Mouse (Mus musculus): ENCODE measurements around the gene Kbtbd12. TPM values are rescaled to one million over a fixed set of nuclear protein-coding genes. Genes with fewer than 3 reads are reported as not detected.
A peak's percentile ranks its signal among the peaks of the same experiment; 100 is the strongest.

Kbtbd12 gene
- polyA plus RNA-seq, 2 experiments from 2014 or later, result not detected

DNA sequence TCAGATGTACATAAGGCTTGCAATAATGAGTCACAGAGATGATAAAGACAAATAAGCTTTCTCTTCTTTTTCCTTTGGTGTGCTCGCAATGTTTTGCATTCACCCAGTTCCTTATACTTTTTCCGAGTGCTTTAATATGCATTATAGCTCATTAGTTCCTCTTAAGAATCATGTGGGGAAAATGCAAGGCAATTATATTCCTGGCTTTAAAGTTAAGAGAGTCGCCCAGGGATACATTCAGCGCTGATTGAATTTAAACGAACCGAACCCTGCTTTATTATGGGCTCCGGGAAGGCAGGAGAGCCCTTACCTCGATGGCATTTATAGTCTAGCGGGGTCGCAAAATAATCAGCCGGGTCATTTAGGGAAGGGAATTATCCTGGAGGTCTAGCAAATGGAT lies 10.8 kb downstream of the Kbtbd12 start:
- ATAC-seq, result no peak

DNA sequence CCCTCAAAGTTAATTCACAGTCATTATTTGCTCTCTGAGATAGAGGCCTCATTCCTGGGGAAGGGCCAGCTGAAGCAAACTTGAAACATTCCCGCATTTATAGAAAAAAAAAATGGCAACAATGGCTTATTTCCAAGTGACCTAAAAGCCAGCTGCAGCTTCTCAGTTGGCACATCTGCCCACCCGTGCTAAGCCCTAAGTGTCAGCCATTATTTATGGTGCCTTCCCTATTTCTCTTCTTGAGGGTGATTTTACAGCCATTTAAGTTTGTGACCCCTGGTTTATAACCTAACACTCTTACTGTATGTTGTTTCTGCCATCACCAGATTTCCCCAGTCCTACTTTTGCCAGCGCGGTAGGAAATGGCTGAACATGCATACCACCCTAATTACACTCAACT lies 11.3 kb downstream of the Kbtbd12 start:
- ATAC-seq, result no peak

DNA sequence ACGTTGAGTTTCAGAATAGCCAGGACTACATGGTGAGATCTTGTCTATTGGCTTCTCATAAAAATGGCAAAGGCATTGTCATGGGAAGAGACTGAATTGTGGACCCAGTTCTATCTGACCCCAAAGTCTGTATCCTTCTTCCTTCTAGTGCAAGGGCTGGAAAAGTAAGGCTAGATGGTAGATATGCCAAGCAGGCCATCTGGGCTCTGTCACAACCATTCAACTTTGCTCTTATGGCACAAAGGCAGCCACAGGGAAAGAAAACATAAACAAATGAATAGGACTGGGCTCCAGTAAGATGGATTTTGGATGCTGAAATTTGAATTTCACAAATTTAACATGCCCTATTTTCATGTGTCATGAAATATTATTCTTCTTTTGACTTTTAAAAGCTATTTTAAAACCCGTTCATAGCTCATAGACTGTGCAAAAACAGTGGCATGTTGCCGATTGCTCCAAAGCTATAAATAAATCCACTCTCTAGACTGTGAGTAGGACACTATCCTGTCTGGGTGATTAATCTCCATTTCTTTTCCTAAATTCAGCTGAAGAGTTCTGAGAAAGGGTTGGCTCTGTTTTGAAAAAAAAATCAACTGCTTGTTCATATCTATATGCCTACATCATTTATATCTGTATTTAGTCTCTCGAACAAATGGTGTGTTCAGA lies 15.8 kb downstream of the Kbtbd12 start:
- no peak for ATAC-seq

DNA sequence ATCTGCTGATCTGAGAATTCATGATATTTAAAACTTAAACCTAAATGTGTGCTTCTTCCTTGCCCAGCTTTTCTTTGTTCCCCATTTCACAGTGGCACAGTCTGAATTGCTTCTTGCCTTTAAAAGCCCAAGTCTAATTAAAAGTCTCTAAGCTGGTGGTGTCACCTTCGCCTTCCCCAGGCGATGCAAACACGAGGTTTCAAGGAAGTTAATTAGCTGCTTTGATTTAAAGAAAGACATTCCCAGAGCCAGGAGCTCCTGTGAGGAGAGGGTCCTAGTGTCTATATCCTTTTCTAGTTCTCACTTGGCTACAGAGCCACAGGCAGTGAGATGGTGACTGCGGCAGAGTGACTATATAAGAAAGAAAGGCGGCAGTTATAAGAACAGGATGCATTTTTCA lies 18.2 kb downstream of the Kbtbd12 start:
- no peak for ATAC-seq

DNA sequence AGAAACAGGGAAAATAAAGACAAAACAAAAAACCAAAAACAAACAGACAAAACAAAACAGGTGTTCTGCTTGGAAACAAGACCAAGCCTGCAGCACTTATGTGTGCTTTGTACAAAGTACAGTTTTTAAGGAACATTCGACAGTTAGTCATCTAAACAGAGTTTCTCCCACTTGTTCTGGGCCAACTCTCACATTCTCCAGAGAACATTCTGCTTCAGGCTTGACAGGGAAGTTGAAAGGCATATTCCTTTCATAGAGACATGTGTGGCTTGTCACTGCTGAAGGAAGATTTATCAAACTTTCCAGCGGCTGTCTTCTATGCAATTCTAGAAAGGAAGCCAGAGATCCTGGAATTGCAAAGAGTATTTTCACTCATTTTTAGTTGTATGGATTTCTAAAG lies 22.4 kb downstream of the Kbtbd12 start:
- ATAC-seq, result no peak

DNA sequence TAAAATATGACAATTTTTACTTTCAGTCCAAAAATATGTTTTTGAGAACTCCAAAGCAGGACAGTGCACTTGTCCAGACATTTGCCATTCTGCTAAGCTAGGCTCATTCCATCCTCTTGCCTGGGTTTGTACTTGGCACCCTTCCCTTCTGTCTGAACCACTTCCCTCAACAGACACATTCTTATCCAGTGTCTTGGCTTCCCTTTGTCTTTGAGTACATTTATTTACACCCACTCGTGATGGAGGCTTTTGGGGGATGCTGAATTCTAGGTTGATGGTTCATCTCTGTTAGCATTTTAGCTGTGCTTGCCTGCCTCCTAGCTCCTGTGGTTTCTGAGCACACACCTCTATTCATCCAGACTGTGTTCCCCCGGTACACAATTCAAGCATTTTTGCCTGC lies 31.3 kb downstream of the Kbtbd12 start:
- ATAC-seq, result no peak

DNA sequence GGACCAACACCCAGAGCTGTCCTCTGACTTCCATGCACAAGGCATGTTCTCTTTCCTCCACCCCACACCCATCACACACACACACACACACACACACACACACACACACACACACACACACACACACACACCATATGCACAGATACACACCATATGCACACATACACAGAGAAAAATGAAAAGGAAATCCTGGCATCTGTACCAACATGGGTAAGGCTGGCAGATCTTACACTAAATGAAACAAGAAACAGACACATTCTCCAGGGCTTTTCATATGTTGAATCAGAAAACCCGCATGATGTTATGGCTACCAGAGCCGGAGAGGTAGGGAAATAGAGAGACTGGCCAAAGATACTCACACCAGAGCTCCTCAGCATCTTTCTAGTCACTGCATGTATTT lies 32.0 kb downstream of the Kbtbd12 start:
- ATAC-seq, result no peak

DNA sequence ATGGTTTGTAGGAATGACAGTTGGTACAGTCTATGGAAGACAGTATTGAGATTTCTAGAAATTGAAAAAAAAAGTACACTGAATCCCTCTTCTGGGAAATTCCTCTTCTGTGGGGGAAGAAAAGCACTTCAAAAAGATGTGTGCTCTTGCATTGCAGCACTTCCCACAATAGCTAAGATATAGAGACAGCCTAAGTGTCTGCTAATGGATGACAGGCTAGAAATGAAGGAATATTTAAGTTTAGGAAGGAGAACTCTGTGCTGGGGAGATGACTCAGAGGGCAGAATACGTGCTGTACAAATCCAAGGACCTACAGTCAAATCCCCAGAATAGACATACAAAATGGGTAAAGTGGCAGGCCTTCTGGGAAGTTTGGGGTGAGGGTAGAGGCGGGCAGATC lies 32.5 kb downstream of the Kbtbd12 start:
- ATAC-seq, result no peak

DNA sequence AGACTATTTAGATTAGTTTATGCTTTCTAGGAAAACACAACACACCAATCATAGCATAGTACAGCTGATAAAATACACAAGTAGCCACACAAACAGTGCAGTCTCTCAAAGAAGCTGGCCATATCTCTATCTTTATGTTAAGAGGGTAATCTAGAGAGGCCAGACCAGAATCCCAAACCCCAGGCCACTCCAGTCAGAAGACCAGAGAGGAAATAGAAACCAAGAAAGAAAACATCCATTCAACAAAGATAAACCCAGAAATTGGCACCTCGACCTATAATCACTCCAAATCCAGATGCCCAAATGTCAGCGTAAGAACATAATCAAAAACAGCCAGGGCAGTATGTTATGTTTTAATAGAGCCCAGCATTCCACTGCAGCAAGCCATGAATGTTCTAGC lies 41.6 kb downstream of the Kbtbd12 start:
- no peak for ATAC-seq

DNA sequence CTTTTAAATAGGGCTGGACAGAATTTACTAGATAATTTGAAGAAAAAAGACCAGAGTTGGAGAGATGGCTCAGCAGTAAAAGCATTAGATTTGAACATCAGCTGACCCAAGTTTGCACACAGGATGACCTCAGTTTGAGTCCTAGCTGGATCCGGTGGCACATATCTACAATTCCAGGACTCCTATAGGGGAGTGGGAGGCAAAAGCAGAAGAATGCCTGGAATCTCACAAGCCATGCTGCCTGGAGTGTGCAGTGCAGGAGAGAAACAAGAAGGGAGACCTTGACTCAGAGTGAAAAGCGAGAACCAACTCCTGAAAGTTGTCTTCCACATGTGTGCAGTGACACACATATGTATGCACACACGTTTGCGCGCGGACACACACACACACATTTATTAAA lies 45.4 kb downstream of the Kbtbd12 start:
- no peak for ATAC-seq

DNA sequence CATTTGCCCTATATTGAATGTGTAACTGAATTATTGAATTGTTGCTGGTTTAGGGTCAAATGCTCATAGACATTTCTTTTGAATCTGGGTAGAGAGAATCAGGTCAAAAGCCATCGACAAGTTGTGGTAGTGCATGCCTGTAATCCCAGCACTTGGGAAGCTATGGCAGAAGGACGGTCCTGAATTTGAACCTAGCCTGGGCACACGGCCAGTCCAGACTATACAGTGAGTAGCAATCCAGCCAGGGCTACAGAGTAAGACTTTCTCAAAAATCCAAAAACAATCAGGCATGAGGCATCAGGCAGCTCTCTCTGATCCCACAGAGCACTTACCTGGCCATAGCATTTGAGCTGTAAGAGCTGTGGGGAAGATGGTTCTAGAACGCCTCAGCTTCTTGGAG lies 47.5 kb downstream of the Kbtbd12 start:
- no peak for ATAC-seq

DNA sequence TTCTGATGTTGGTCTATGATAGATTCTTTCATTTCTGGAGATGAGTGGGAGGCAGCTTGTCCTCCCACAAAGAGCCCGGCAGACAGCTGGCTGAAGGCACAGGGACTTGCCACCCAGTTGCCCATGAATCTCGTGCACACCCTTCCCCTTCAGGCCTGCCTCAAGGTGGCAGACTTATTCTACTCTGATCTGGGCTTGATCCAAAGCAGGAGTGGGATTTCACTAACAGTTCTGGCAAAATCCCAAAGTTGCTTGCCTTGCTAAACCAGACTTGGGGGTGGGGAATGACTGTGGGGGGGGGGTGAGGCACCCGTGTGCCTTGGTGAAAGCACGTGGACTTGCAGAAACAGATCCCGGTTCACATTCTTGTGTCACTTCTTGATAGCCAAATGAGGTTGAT lies 48.2 kb downstream of the Kbtbd12 start:
- ATAC-seq, result no peak

DNA sequence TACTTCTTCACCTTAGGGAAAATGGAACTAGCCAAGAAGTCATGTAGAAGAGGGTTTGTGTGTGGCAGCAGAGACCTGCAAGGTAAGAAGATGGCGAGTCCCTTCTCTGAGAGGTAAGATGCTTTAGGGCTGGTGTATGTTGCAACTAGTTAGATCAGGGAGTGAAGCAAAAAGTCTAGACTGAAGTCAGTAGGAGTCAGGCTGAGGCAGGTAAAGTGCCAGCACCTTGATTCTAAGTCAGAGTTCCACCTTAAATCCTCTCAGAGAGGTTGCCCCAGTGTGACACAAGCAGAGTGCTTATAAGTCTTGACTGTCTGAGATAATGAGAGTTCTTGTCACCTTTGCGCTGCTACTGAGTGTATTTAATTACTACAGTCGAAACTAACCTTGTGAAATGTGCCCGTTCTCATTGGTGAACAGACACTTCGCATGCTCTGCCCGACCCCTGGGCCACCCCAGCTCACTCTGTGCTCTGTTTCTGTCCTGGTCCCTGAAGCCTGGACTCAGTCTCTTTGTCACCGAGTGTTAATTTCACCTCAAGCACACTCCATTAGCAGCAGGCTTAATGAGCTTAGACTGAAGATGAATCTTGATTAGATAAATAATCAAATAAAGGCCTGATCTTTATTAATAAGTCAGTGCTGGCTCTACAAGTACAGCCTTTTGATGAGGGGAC lies 49.0 kb downstream of the Kbtbd12 start:
- no peak for ATAC-seq

DNA sequence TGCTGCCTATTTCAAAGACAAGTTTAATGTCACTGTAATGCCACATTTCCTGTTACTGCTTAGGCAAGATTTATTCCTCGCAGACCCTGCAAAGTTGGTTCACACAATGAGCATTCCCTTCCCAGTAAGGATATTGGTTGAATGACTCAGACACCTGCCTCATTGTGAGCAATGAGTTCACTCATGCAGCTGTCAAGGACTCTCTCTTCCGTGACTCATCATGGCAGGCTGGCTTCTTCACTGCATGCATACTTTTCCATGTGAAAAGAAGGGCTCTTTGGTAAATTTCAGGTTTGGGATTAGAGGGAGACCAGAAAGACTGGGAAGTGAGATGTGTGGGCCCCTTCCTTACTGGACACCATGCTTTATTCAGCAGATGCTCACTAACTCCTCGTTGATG lies 50.7 kb downstream of the Kbtbd12 start:
- no peak for ATAC-seq

DNA sequence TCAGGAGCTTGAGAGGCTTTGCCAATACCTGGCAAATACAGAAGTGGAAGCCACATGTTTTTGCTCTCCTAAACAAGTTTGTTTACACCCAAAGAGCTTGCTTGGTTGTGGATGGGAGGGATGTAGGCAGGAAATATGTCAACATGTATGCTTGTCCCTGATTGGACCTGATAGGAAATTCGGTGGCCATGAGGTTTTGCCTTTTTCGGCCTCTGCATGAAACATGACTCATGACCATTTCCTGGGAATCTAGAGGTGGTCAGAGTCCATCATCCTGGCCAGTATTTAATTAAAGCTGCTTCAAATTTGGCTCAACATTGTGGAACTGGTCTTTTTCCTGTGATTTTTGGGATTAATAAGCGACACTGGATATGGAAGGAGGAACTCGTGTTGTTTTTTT lies 53.8 kb downstream of the Kbtbd12 start:
- no peak for ATAC-seq

DNA sequence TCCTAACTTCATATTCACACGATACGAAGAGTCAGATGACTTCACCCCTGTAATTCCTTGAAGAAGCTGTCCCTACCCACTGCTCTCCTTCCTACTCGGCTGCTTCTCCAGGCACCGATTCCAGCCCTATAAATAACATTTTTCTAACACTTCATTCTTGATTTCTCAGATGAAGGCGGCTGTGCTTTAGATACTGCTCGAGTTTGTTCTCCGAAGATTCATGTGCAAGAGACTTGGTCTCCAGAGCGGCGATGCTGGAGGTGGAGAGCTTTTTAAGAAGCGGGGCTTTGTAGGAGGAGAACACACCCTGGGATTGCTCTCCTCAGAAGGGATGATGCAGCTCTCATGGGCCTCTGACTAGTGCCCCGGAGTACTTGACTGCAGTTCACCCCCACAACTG lies 61.3 kb downstream of the Kbtbd12 start:
- no peak for ATAC-seq

DNA sequence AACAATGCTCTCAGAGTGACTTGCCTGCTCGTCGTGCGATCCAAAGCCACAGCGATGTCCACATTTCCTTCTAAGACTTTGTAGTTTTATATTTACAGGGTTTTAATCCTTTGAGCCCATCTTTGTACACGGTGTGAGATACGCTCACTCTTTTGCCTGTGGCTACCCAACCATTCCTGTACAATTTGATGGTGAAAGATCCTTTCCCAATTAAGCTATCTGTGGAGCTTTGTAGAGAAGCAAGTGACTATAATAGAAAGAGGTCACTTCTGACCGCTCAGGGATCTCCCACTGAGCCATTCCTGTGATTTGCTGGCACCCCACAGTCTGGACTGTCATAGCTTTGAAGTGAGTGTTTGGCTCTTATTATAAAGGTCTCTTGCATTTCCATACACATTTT lies 71.1 kb downstream of the Kbtbd12 start:
- ATAC-seq, result no peak

DNA sequence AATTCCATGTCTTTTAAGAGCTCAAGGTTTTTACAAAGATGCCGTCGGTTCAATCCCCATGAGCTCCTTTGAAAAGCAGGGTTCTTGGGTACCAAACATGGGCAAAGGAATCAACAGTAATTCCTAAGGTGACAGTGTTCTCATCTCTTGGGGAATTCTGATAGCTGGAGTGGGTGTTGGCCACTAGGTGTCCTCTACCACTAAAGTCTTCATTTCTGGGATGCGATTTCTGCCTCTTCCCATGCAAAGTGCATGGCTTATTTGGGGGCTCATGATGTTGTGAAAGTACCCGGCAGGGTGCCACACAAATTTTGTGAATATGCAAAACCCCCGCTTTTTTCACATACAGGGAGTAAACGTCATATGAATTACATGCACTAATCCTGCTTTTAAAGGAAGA lies 72.7 kb downstream of the Kbtbd12 start:
- ATAC-seq, result no peak

DNA sequence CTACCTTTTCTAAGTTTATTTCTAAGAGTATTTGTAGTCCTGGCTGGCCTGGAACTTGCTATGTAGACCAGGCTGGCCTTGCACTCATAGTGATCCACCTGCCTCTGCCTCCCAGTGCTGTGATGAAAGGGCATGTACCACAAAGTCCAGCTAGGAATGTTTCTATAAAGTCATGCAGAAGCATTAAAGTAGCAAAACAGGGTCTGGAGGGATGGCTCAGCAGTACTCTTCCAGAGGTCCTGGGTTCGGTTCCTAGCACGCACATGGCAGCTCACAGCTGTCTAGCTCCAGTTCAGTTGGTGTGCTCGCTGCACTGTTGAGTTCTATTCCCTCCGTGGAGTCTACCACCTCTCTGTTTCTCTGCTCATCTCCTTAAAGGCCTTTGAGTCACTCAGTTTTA lies 77.6 kb downstream of the Kbtbd12 start:
- ATAC-seq, result no peak

DNA sequence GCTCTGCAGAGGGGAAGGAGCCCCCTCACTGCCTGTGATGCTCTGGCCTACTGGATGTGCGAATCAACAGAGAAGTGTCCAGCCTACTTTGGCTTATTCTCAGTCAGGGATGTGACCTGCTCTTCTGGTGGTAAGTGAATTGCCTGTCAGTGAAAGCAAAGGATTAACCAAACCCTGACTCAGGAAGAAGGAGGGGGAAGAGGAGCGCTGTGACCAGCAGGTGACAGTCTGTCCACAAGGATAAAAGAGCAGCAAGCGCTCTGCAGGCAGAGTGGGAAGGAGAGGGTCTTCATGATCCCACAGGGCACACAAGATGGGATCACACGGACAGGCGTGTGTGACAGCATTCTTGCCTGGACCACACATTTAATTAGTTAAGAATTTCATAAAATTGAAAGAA lies 78.1 kb downstream of the Kbtbd12 start:
- ATAC-seq, result no peak

DNA sequence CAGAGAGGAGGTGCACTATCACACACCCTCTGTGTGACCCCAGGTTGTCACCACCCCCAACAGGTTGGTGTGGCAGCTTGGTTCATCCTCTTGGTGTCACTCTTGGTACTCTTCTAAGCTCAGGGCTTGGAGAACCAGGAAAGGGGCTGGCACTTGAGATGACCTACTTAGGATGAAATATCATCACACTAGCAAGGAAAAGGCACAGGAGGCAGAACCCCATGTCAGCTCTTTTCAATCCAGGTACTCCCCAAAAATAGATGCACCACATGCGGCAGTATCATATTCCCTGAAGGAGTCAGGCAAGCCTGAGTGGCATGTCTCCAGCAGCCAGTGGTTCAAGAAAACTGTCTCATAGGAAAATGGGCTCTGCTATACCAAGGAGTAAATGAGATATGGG lies 79.7 kb downstream of the Kbtbd12 start:
- ATAC-seq, result no peak

DNA sequence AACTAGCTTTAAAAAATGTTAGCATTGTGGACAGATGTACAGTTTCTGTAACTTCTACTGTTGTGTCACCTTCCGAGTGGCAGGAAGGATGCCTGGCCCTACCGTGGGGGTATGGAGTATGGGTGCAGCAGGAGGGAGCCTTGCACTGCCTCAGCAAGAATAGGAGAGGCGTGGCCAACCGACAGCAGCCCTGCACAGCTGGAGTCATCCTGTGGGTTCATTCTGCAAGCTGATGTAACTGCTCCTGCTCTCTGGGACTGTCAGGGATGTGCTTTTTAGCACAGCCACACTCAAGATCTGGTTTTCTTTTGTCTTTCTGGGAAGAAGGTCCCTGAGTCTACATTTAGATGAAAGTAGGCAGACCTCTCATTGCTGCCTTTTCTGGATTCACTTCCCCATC lies 80.2 kb downstream of the Kbtbd12 start:
- no peak for ATAC-seq

DNA sequence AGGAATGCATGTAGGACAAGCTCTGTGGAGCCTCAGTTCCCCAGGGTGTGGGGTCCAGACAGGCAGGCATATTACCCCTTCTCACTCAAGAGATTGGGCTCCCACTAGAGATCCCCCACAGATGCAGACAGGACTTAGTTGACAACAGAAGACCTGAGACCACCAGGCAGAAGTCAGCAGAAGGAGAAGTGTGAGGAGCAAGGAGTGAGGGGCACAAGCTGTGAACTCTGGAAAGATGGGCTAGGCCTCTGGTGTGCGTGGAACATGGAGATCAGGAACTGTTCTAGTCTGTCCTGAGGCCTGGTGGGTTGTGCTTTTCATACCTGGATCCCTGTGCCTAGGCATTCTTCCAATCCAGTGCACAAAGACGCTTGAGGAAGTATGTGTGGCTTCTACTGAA lies 87.8 kb downstream of the Kbtbd12 start:
- no peak for ATAC-seq

DNA sequence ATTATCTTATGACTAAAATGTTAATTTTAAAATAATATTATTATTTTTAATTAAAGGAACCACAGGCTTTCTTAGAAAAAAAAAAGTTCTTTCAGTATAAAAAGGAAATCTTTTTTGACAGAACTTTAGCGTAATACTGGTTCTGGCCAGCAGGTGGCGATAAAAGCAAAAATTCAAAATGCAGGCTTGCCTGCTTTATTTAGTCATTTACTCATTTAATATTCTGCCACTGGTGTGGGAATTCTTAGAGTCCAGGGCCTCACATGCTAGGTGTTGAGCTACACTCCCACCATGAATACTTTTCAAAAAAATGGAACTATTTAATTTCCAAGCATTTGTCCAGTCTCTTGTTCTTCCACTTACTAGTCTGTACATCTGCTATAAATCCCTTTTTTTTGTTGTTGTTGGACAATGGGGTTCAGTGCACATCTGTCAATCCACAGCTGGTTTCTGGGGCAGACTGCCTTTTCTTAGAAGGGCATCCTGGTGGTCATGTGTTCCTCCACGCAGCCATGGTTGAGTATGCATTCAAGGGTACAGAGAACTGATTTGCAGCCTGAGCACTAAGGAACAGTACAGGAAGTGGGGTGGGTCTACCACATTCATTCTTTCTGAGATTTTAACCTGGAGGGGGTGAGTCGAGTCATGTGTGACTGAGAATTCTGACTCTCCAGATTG lies 88.5 kb downstream of the Kbtbd12 start:
- peak; percentile 23 for ATAC-seq

Data from activated CD4-positive, CD25-positive, alpha-beta regulatory T cell, adult 4 months (primary cell).